8 mouse cellular contexts compared by ENCODE assay signal in the genomic region with DNA sequence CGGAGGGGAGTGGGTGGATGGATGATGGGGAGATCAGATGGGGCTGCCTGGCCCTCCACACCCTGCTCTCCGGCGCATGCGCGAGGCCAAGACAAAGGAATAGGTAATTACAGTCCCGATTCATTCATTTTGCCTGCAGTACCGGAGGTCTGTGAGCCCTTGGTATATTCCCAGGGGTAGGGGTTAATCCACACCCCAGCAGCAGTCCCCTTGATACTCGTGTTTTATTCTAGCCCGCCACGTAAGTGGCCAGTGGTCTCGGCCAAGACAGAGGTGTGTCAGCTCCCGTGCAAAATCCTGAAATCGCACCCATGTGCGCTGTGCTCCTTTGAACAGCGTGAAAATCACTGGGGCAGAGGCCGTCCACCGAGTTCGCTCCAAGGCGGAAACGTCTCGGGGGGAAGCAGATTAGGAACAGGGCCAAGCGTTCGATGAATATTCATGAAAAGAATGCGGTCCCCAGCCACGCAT. TPM values are rescaled to one million over a fixed set of nuclear protein-coding genes. Genes with fewer than 3 reads are reported as not detected.
DNase-seq lines count a peak whose midpoint lies in the region; ATAC-seq and TF ChIP-seq lines count a peak whose summit lies in the region.

No protein-coding gene starts in this region.

- H3K27ac ChIP-seq in heart, embryonic 15.5 days: peak overlapping the region; percentile 35; the same call in 1 of the 2 replicates
- no peak overlapping the region for H3K27ac ChIP-seq in liver, postnatal 0 days (ENCODE audit: low read depth)

- under 1% methylated on average over 25 of the region's 25 CpGs for WGBS in heart, embryonic 15.5 days
- WGBS in liver, postnatal 0 days (ENCODE audit: insufficient replicate concordance): under 1% methylated on average over 25 of the region's 25 CpGs

- peak overlapping the region; percentile 76 for H3ac ChIP-seq in C2C12 (ENCODE audit: control insufficient read depth, insufficient read length, low read depth)

- peaks cover 64% of the 10 kb centered on the region for H3K79me2 ChIP-seq in C2C12 (ENCODE audit: control insufficient read depth, insufficient read depth)

- H3K4me3 ChIP-seq in C2C12 (ENCODE audit: insufficient read depth, poor library complexity, severe bottlenecking): peak overlapping the region; percentile 87
- H3K4me3 ChIP-seq in heart, embryonic 15.5 days: peak overlapping the region; percentile 79
- peak overlapping the region; percentile 56 for H3K4me3 ChIP-seq in liver, postnatal 0 days (ENCODE audit: low read depth, low read length)

- no peaks in the 10 kb centered on the region for H3K9me3 ChIP-seq in heart, embryonic 15.5 days (replicated peaks)
- no peaks in the 10 kb centered on the region for H3K9me3 ChIP-seq in liver, postnatal 0 days (ENCODE audit: low read length)

- DNase-seq in ZHBTc4 (ENCODE audit: low read depth, low spot score): peak; percentile 80
- DNase-seq in embryo, embryonic 9.5 days (ENCODE audit: extremely low spot score): peak; percentile 87
- DNase-seq in layer of hippocampus, adult 18-20 months (ENCODE audit: low spot score in 2 of 2): peak; percentile 71 to 86
- peak; percentile 17 for DNase-seq in liver, postnatal 0 days
- peak; percentile 87 for DNase-seq in right cerebral cortex, adult 18-20 months

- ATAC-seq in heart, embryonic 15.5 days (replicated peaks; ENCODE audit: insufficient number of reproducible peaks, insufficient read depth, low FRiP score, low read depth): 0 out of 2 replicates have a peak, but pooled peaks have one; percentile 11
- ATAC-seq in liver, postnatal 0 days: no peak
- ATAC-seq in activated CD4-positive, CD25-positive, alpha-beta regulatory T cell, adult 4 months: no peak

- TF ChIP-seq CTCF in C2C12 (IDR thresholded peaks at IDR 0.05; ENCODE audit: control insufficient read depth, insufficient read depth, insufficient read length): no peak
- TF ChIP-seq CTCF in liver, postnatal 0 days (IDR thresholded peaks at IDR 0.05; ENCODE audit: low read depth): no peak

- H3K4me2 ChIP-seq in heart, embryonic 15.5 days: peak overlapping the region; percentile 95
- peak overlapping the region; percentile 77 for H3K4me2 ChIP-seq in liver, postnatal 0 days (ENCODE audit: low read depth, low read length)

- H3K36me3 ChIP-seq in C2C12 (ENCODE audit: control insufficient read depth, insufficient read depth): peaks cover 30% of the 10 kb centered on the region
- no peaks in the 10 kb centered on the region for H3K36me3 ChIP-seq in heart, embryonic 15.5 days
- H3K36me3 ChIP-seq in liver, postnatal 0 days (replicated peaks; ENCODE audit: insufficient read depth, low read length): no peaks in the 10 kb centered on the region

- H3K27me3 ChIP-seq in C2C12 (ENCODE audit: control insufficient read depth, insufficient read depth, insufficient read length): no peaks in the 10 kb centered on the region
- peaks cover 3% of the 10 kb centered on the region; the same call in 1 of the 2 replicates for H3K27me3 ChIP-seq in heart, embryonic 15.5 days
- H3K27me3 ChIP-seq in liver, postnatal 0 days (ENCODE audit: insufficient read depth, low read length): peaks cover 34% of the 10 kb centered on the region

- TF ChIP-seq EP300 in liver, postnatal 0 days (IDR thresholded peaks at IDR 0.05; ENCODE audit: low read depth): no peak

- H3K9ac ChIP-seq in heart, embryonic 15.5 days: peak overlapping the region; percentile 67
- H3K9ac ChIP-seq in liver, postnatal 0 days (replicated peaks): peak overlapping the region; percentile 30; the same call in 1 of the 2 replicates

- peaks cover 13% of the 10 kb centered on the region for H3K4me1 ChIP-seq in heart, embryonic 15.5 days (replicated peaks)
- peaks cover 14% of the 10 kb centered on the region for H3K4me1 ChIP-seq in liver, postnatal 0 days (ENCODE audit: insufficient read depth)

- peaks cover 55% of the 10 kb centered on the region for H3K79me3 ChIP-seq in C2C12 (ENCODE audit: low read depth)

TF ChIP-seq in C2C12, 6 proteins besides CTCF, POLR2A, EP300 and RAD21:
- TF ChIP-seq MAX (IDR thresholded peaks at IDR 0.05) (peak; percentile 71), FOSL1 (IDR thresholded peaks at IDR 0.05; ENCODE audit: insufficient read depth, low read length, poor library complexity, severe bottlenecking) (no peak), CEBPB (IDR thresholded peaks at IDR 0.05; ENCODE audit: low read depth) (no peak), MYOD1 (IDR thresholded peaks at IDR 0.05; ENCODE audit: control insufficient read depth, insufficient read length, low read depth) (no peak), MYOG (IDR thresholded peaks at IDR 0.05; ENCODE audit: control insufficient read depth, extremely low read depth, insufficient read length) (no peak), USF1 (IDR thresholded peaks at IDR 0.05; ENCODE audit: low read depth) (no peak)

RNA-seq across cellular contexts. Expression of a gene that starts 1.4 kb away (rescaled TPM):
- polyA plus RNA-seq in C2C12 (2012; fragmentation: generic; extraction: Trizol): 164 TPM
- polyA plus RNA-seq in heart, embryonic 15.5 days (2015; fragmentation: Nextera tagmentation; extraction: Ambion mirVana): 7.8 and 13.3 TPM in 2 replicates
- 100 to 1,000 TPM; 598 to 644 TPM for total RNA-seq in layer of hippocampus, adult 18-20 months (2021)
- 1.9 and 2.2 TPM in 2 replicates for polyA plus RNA-seq in liver, postnatal 0 days (2015; fragmentation: Nextera tagmentation; extraction: Ambion mirVana)
- polyA plus RNA-seq in activated CD4-positive, CD25-positive, alpha-beta regulatory T cell, adult 4 months (2017; shearing (Covaris generic)): not detected

Comparison
In these comparisons a context has a peak if more than half of its experiments do, and no peak if none do; other contexts are left out.
1. DNase-seq: peak in every context shown above with its lines; median percentile 87 in embryo, embryonic 9.5 days; 87 in right cerebral cortex, adult 18-20 months; 80 in ZHBTc4; 78 in layer of hippocampus, adult 18-20 months; 17 in liver, postnatal 0 days.
2. RNA of a gene that starts 1.4 kb away (polyA plus RNA-seq): 164 TPM in C2C12 (single experiment); 7.8 to 13.3 TPM in heart, embryonic 15.5 days, 1.9 to 2.2 TPM in liver, postnatal 0 days and not detected in activated CD4-positive, CD25-positive, alpha-beta regulatory T cell, adult 4 months; every median in the first group is over 10 times any median in the second.
3. Peak in every context shown above with its lines, with median percentiles within 50 percentile points of each other: H3K4me3 ChIP-seq.